Mouse (Mus musculus) bone marrow, adult 2 months (tissue): ENCODE data around the gene Hoxa10.

ENCODE experiments used
- CTCF ChIP-seq: fragments of 200-500 bp; IDR thresholded peaks from 2 replicates; pipeline ENCODE4 v1.5.1; 2011; ENCODE audit warnings: low read length, control low read depth; ENCODE audit not compliant: control insufficient read depth, insufficient read depth
- POLR2A ChIP-seq: fragments of 200-500 bp; IDR thresholded peaks from 2 replicates; pipeline ENCODE4 v1.6.1; 2011; ENCODE audit warnings: low read depth, mild to moderate bottlenecking, control low read depth, low read length, borderline replicate concordance; ENCODE audit not compliant: control insufficient read depth

DNA sequence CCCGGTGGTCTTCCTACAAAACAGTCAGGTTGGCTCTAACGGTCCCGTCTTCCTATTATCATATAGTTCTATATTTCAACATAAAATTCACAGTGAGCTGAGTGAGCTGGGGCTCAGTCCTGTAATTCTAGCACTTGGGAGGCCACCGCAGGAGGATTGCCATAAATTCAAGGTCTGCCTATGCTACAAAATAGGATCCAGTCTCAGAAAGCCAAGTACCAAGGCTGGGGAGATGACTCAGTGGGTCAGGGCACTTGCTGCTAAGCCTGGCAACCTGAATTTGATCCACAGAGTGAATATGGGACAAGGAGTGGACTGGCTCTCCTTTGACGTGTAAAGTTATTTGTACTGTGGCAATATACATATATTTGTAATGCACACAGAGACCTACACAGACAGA is 43.2 kb upstream of the Hoxa10 start:
- TF ChIP-seq CTCF (no peak), POLR2A (no peak)
